Mouse (Mus musculus): ENCODE measurements around the gene Ptrh1.

The Ptrh1 gene

GRCm38 (mm10) chr2:32775359-32776074 is at the start of gene Ptrh1, which contains the start of gene Ttc16:
TSS of gene Ptrh1 (plus strand) at chr2:32775786.
TSS of gene Ttc16 (minus strand) at chr2:32775633.
- peak; percentile 99 for DNase-seq

- peak; percentile 99 for DNase-seq
Measured at GRCm38 (mm10) chr2:32727435-32727834, 48.2 kb upstream of the Ptrh1 start.

- DNase-seq, result no peak
Measured at GRCm38 (mm10) chr2:32728463-32728862, 47.1 kb upstream of the Ptrh1 start.

GRCm38 (mm10) chr2:32729547-32729946 is 46.0 kb upstream of the Ptrh1 start:
- no peak for DNase-seq

GRCm38 (mm10) chr2:32730854-32731253 is 44.7 kb upstream of the Ptrh1 start:
- no peak for DNase-seq

- no peak for DNase-seq
Measured at GRCm38 (mm10) chr2:32731911-32732310, 43.7 kb upstream of the Ptrh1 start.

- no peak for DNase-seq
Measured at GRCm38 (mm10) chr2:32732695-32733094, 42.9 kb upstream of the Ptrh1 start.

- no peak for DNase-seq
Measured at GRCm38 (mm10) chr2:32734480-32734879, 41.1 kb upstream of the Ptrh1 start.

GRCm38 (mm10) chr2:32734933-32735332 is 40.7 kb upstream of the Ptrh1 start:
- no peak for DNase-seq

GRCm38 (mm10) chr2:32736306-32736829 is 39.2 kb upstream of the Ptrh1 start:
- no peak for DNase-seq

- no peak for DNase-seq
Measured at GRCm38 (mm10) chr2:32737008-32737407, 38.6 kb upstream of the Ptrh1 start.

- DNase-seq, result no peak
Measured at GRCm38 (mm10) chr2:32739311-32739710, 36.3 kb upstream of the Ptrh1 start.

- DNase-seq, result no peak
Measured at GRCm38 (mm10) chr2:32740916-32741272, 34.7 kb upstream of the Ptrh1 start, which contains the start of gene 6330409D20Rik. TSS of gene 6330409D20Rik (minus strand) at chr2:32741016.

GRCm38 (mm10) chr2:32741273-32742172 is 34.1 kb upstream of the Ptrh1 start:
- DNase-seq, result peak; percentile 86

- peak; percentile 92 for DNase-seq
Measured at GRCm38 (mm10) chr2:32742173-32742531, 33.4 kb upstream of the Ptrh1 start.

- DNase-seq, result no peak
Measured at GRCm38 (mm10) chr2:32744272-32744982, 31.2 kb upstream of the Ptrh1 start.

GRCm38 (mm10) chr2:32749082-32749481 is 26.5 kb upstream of the Ptrh1 start:
- no peak for DNase-seq

- peak; percentile 33 for DNase-seq
Measured at GRCm38 (mm10) chr2:32750199-32750598, 25.4 kb upstream of the Ptrh1 start.

- DNase-seq, result peak; percentile 92
Measured at GRCm38 (mm10) chr2:32750887-32751664, 24.5 kb upstream of the Ptrh1 start.

GRCm38 (mm10) chr2:32751665-32752033 is 23.9 kb upstream of the Ptrh1 start:
- DNase-seq, result no peak

- peak; percentile 54 for DNase-seq
Measured at GRCm38 (mm10) chr2:32752181-32752580, 23.4 kb upstream of the Ptrh1 start.

- no peak for DNase-seq
Measured at GRCm38 (mm10) chr2:32756674-32757055, 18.9 kb upstream of the Ptrh1 start.
